Mouse (Mus musculus) brown adipose tissue, adult 24 weeks (tissue): ENCODE results near the gene Tut1. TPM values are rescaled to one million over a fixed set of nuclear protein-coding genes. Genes with fewer than 3 reads are reported as not detected.
"Not testable (repeated sequence)": the region's sequence is repeated elsewhere in the genome, so short reads cannot be mapped to it uniquely, and the experiment has no call there.

ENCODE experiments used
- H3K27ac ChIP-seq: fragments of 200-500 bp; replicated peaks from 2 replicates; pipeline ENCODE4 v1.5.1; 2012; ENCODE audit warnings: low read depth, mild to moderate bottlenecking, low read length
- H3K4me1 ChIP-seq: fragments of 200-500 bp; 2 replicates; pipeline ENCODE4 v1.6.1; 2012; ENCODE audit warnings: low read length, mixed read lengths; ENCODE audit not compliant: control insufficient read depth, insufficient read depth, insufficient read length
- H3K4me3 ChIP-seq: fragments of 200-500 bp; 2 replicates; pipeline ENCODE4 v1.5.1; 2012; ENCODE audit warnings: low read depth, mild to moderate bottlenecking, low read length, moderate library complexity; ENCODE audit not compliant: insufficient read depth
- polyA plus RNA-seq: library from polyadenylated mRNA; stranded (reverse); fragments of >200 nt; gene quantifications from 2 replicates; pipeline ENCODE4 v1.2.4, GENCODE M21; 2012; ENCODE audit not compliant: missing spikeins, insufficient read depth, insufficient read length

The Tut1 gene
- polyA plus RNA-seq, 1 experiment = 6.9 TPM

GRCm38 (mm10) chr19:8996601-8997000 lies 43.0 kb downstream of the Tut1 start:
- peaks cover 40% of the 10 kb centered on the region for H3K4me1 ChIP-seq

GRCm38 (mm10) chr19:8997546-8997945 lies 43.9 kb downstream of the Tut1 start:
- Histone ChIP-seq H3K4me1 (peaks cover 40% of the 10 kb centered on the region), H3K4me3 (peak overlapping the region; percentile 21), H3K27ac (peak overlapping the region; percentile 79)

More at GRCm38 (mm10) chr19:8996601-8997000, 43.0 kb downstream of the Tut1 start:
- Histone ChIP-seq H3K4me3 (no peak overlapping the region), H3K27ac (peak overlapping the region; percentile 79)

GRCm38 (mm10) chr19:8998546-8998945 lies 44.9 kb downstream of the Tut1 start:
- Histone ChIP-seq H3K4me3 (no peak overlapping the region), H3K4me1 (peaks cover 36% of the 10 kb centered on the region), H3K27ac (0 out of 2 replicates have a peak overlapping the region, but pooled peaks have one; percentile 1)

- peaks cover 36% of the 10 kb centered on the region for H3K4me1 ChIP-seq
- H3K4me3 ChIP-seq = no peak overlapping the region
- no peak overlapping the region for H3K27ac ChIP-seq
Observed at GRCm38 (mm10) chr19:8999223-8999622, 45.6 kb downstream of the Tut1 start.

GRCm38 (mm10) chr19:9006915-9007314 lies 53.3 kb downstream of the Tut1 start:
- H3K4me3 ChIP-seq, H3K27ac ChIP-seq, H3K4me1 ChIP-seq: not testable (repeated sequence)

Other genes starting within 250 kb of the Tut1 start
- gene Slc3a2, start 230.5 kb upstream of the Tut1 start, polyA plus RNA-seq = 32.8 and 41.0 TPM in 2 replicates
- gene Wdr74, start 218.0 kb upstream of the Tut1 start, polyA plus RNA-seq = 28.2 and 31.8 TPM in 2 replicates
- gene 1700092M07Rik, start 213.1 kb upstream of the Tut1 start, polyA plus RNA-seq = not detected in 2 replicates
- 30.7 and 43.6 TPM in 2 replicates for gene Stx5a, start 212.4 kb upstream of the Tut1 start, polyA plus RNA-seq
- gene Nxf1, start 196.8 kb upstream of the Tut1 start, polyA plus RNA-seq = 51.6 and 58.1 TPM in 2 replicates
- 140 and 154 TPM in 2 replicates for gene Tmem223, start 182.9 kb upstream of the Tut1 start, polyA plus RNA-seq
- gene Tmem179b, start 179.4 kb upstream of the Tut1 start, polyA plus RNA-seq = 34.0 and 34.8 TPM in 2 replicates
- 4.2 and 8.6 TPM in 2 replicates for gene Taf6l, start 167.4 kb upstream of the Tut1 start, polyA plus RNA-seq
- gene Polr2g, start 155.3 kb upstream of the Tut1 start, polyA plus RNA-seq = 68.9 and 71.7 TPM in 2 replicates
- 1.2 and 2.8 TPM in 2 replicates for gene Zbtb3, start 151.3 kb upstream of the Tut1 start, polyA plus RNA-seq
- 27.1 and 28.9 TPM in 2 replicates for gene Ttc9c, start 134.5 kb upstream of the Tut1 start, polyA plus RNA-seq
- 31.0 and 31.1 TPM in 2 replicates for gene Hnrnpul2, start 133.8 kb upstream of the Tut1 start, polyA plus RNA-seq
- 17.2 and 39.8 TPM in 2 replicates for gene AC129217.1, start 124.1 kb upstream of the Tut1 start, polyA plus RNA-seq
- gene Bscl2, start 116.4 kb upstream of the Tut1 start, polyA plus RNA-seq = 212 and 233 TPM in 2 replicates
- gene Gng3, start 114.7 kb upstream of the Tut1 start, polyA plus RNA-seq = not detected in 2 replicates
- 3.3 and 10.5 TPM in 2 replicates for gene Lrrn4cl, start 103.1 kb upstream of the Tut1 start, polyA plus RNA-seq
- gene Ubxn1, start 82.4 kb upstream of the Tut1 start, polyA plus RNA-seq = 188 and 228 TPM in 2 replicates
- gene Uqcc3, start 72.9 kb upstream of the Tut1 start, polyA plus RNA-seq = 88.3 and 93.3 TPM in 2 replicates
- gene Lbhd1, start 70.1 kb upstream of the Tut1 start, polyA plus RNA-seq = 11.9 and 20.2 TPM in 2 replicates
- gene Gm49403, start 69.9 kb upstream of the Tut1 start, polyA plus RNA-seq = not detected in 2 replicates
- 36.6 and 59.8 TPM in 2 replicates for gene 1810009A15Rik, start 65.0 kb upstream of the Tut1 start, polyA plus RNA-seq
- 6.2 TPM in 1 of 2 replicates, not detected in the other for gene Gm49416, start 64.9 kb upstream of the Tut1 start, polyA plus RNA-seq
- gene Ints5, start 60.8 kb upstream of the Tut1 start, polyA plus RNA-seq = 4.8 and 5.9 TPM in 2 replicates
- gene Ganab, start 55.8 kb upstream of the Tut1 start, polyA plus RNA-seq = 49.7 and 56.8 TPM in 2 replicates
- 30.2 and 30.8 TPM in 2 replicates for gene B3gat3, start 33.5 kb upstream of the Tut1 start, polyA plus RNA-seq
- 4.5 and 11.4 TPM in 2 replicates for gene Rom1, start 24.5 kb upstream of the Tut1 start, polyA plus RNA-seq
- gene Eml3, start 24.3 kb upstream of the Tut1 start, polyA plus RNA-seq = 11.6 and 12.9 TPM in 2 replicates
- 28.2 and 30.6 TPM in 2 replicates for gene Mta2, start 12.0 kb upstream of the Tut1 start, polyA plus RNA-seq
- gene Eef1g, start 13.2 kb downstream of the Tut1 start, polyA plus RNA-seq = 134 and 135 TPM in 2 replicates
- 133 and 177 TPM in 2 replicates for gene Ahnak, start 35.4 kb downstream of the Tut1 start, polyA plus RNA-seq
- not detected in 2 replicates for gene Scgb1a1, start 134.1 kb downstream of the Tut1 start, polyA plus RNA-seq
- gene Asrgl1, start 181.8 kb downstream of the Tut1 start, polyA plus RNA-seq = 9.2 and 10.1 TPM in 2 replicates